Mouse (Mus musculus) heart, postnatal 0 days (tissue): ENCODE measurements around the gene Arhgap42.

Experiments
- CTCF ChIP-seq: IDR thresholded peaks from 2 replicates; pipeline ENCODE4 v1.5.1; 2016; ENCODE audit warnings: antibody characterized with exemption, control low read depth, low read depth
- EP300 ChIP-seq: IDR thresholded peaks from 2 replicates; pipeline ENCODE4 v1.6.1; 2016; ENCODE audit warnings: antibody characterized with exemption, low read depth

DNA sequence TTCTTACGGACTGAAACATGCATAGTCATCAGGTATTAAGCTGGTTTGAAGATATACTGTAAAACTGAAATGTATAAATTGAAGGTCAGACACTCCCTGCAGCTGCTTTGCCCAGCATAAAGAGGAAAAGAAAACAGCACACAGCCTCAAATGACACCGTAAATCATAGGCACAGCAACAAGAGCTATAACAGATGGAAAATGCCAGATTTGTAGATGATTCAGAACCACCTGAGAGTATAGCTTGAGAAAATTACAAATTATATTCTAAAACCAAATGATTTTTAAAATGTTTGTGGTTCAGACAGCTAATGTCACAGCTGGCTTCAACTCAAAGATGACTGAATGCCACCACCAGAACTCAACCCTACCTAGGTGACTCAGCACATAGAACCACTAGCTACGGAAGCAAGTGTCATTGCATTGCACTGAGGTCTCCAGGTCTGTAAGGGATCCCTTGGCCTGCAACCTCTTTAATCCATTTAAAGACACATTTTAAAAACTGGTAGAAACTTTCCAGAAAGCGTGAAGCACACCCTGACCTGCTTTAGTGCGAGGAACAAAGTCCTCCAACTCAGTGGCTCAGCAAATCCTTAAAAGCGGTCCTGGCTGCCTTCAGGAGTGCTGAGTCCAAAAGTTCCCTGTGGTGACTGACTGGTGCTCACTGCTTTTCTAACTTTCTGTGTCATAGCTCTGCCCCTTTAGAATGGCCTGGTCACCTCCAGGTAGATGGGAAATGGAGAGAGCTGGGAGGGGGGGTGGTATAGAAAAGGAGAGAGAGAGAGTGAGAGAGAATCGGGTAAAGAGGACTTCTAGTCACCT is 94.4 kb downstream of the Arhgap42 start:
- no peak for TF ChIP-seq CTCF
- no peak for TF ChIP-seq EP300
